Mouse (Mus musculus) retina, adult 2 months (tissue): Measurements from ENCODE around the gene AU041133.
"Not testable (repeated sequence)": the region's sequence is repeated elsewhere in the genome, so short reads cannot be mapped to it uniquely, and the experiment has no call there.

Experiments used
- DNase-seq: peaks from one replicate; pipeline ENCODE4 v3.0.0-alpha.2; 2012; ENCODE audit warnings: low read depth, low spot score

The AU041133 gene

DNA sequence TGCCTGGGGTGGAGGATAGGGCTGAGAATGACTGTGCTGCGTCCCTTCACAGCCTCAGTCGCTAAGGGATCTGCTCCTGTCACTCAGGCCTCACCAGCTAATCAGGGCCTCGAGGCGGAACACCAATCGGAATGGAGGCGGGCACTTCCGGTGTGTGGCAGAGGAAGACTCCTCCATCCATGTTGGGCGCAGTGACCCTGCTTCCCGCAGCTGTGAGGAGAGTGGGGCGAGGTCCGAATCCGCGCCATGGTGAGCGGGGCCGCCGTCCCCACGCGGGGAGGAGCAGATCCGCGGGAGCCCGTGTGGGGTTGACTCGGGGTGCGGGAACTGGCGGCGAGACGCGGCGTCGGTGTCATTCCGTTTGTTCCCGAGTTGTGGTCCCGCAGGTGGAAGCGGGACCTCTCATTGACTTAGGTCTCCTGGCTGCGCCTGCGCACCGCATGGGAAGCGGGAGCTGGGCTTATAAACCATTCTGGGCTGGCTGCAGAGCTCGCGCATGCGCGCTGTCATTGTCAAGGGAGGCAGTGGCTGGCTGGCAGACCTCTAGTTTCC lies at the start of gene AU041133:
Gene AU041133 (plus strand): TSS at position 164 of the 552 bp plus-strand sequence.
- DNase-seq, result peak; percentile 85

DNA sequence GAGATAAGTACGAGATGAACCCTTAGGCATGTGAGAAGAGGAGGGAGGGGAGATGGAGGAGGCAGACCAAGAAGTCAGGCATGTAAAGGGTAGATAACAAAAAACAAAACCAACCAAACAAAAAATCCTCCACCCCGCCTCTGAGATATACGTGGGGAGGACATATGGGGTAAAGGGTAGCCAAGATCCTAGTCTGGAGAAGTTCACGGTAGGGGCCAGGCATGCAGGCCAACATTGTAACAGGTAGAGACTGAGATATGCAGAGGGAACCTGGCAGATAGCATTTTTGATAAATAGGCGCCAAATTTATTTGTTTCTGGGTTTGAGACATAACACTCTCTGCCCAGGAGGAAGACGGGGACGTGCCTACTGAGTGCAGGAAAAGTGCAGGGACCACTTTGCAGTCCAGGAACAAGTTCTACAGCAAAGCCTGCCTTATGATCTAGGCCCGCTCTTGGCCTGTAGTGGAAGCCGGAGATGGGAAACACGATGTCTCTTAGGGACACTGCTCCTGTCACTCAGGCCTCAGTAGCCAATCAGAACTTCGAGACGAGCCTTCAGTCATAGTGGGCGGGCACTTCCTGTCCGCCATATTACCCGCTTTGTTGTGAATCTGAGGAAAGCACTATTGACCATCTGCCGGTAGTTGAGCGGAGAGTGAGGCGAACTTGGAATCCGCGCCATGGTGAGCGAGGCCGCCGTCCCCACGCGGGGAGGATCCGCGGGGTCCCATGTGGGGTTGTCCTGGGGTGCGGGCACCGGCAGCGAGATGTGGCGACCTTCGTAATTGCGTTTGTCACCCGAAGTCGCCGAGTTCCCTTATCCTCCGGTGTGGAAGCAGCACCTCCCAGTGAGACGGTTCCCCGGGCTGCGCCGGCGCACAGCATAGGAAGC lies 44.8 kb upstream of the AU041133 start, which contains the start of gene BC024063:
Gene BC024063 (plus strand): TSS at position 626 of the 894 bp plus-strand sequence.
- DNase-seq, result peak; percentile 83

DNA sequence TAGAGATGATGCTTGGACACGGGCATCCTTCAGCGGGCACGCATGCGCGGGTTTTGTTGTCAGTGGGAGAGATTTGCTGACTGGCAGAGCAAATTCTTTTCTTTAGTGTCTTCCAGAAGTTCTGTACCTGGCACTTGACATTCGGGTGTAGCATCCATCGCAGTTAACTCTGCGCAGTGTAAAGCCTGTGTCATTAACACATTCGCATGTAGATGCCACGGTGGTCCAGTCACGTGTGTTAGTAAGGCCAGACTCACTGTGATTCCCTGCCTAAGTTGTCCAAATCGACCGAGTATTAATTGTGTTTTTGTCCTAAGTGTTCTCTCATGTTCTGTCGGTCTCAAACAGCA lies 44.2 kb upstream of the AU041133 start:
- not testable (repeated sequence) for DNase-seq

- no peak for DNase-seq
Observed at GRCm38 (mm10) chr10:82117206-82117605, 10.6 kb upstream of the AU041133 start.

DNA sequence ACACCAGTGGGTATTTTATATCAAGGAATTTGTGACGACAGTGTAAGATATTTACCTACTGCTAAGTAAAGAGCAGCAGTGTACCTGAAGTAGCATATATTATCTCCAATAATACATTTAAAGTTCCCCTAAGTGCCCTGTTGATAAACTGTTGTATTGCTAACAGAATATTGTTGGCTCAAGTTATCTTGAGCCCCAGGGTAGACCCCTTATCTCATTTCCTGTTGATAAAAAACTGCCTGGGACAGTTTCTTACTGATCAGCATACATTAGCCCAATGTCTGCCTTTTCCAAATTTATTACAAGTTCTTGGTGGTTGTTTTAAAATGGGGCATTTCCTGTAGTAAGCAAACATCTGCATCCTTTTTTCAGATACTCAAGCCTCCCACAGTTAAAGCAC lies 17.5 kb downstream of the AU041133 start:
- DNase-seq, result no peak

GRCm38 (mm10) chr10:82147571-82147970 lies 19.8 kb downstream of the AU041133 start:
- DNase-seq, result no peak

GRCm38 (mm10) chr10:82167777-82168176 lies 40.0 kb downstream of the AU041133 start:
- no peak for DNase-seq

DNA sequence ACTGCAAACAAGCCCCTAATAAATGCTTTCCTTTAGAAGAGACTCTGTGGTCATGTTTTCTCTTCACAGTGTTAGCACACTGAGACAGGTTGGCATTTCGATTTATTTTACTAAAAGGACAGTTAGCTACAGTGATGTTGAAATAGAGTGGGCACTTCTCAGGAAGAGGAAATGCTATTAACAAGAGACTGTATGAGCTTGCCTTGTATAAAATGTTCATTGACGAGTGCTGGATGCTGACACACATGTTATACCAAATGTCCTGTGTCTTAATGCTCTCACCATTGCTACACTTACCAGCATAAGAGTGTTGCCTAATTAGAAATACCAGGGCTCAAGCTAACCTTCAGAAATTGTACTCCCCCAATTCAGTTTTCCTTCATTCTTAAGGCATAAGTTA lies 42.0 kb downstream of the AU041133 start:
- DNase-seq, result no peak

DNA sequence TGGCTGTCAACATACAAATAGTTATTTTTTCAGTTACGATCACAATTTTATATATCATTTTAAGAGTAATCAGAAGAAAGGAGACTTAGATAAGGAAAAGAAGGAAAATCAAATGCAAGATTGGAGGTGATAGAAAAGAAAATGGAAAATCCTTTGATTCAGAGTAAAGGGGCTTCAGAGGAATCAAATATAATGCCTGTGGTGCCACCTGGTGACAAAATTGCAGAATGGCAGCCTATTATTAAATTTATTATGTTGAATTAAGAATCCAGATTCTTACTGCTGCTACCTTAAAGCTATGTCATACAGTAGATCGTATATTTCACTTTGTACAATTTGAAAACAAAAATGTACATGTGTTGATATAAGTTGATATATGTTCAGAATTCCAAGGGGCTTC lies 43.0 kb downstream of the AU041133 start:
- DNase-seq, result no peak

DNA sequence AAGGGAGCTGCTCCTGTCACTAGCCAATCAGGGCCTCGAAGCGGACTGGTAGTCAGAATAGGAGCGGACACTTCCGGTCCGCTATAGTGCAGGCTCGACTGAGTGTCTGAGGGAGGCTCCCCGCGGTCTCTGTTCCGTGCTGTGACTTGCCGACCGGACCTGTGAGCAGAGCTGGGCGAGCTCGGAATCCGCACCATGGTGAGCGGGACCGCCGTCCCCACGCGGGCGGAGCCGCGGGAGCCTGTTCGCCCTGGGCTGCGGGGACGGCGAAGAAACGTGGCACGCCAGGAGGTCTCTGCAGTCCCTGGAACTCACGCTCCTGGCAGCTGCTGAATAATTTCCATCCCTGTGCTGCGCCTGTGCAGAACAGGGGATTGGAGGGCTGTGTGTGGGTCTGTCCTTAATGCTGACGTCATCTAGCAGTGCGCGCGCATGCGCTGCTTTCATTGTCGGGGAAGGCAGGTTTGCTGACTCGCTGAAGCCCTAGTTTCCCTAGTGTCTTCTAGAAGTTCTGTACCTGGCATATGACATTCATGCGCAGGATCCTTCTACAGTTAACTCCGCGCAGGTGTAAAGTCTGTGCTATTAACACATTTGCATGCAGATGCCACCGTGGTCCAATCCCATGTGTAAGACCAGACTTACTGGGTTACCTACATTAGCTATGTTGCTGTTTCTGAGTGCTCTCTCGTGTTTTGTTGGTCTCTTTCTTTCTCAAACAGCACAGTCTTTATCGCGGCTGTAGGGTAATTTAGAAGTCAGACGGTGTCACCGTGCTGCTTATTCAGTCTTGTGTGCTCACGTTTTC lies 50.6 kb downstream of the AU041133 start:
- DNase-seq, result peak; percentile 85
